Mouse (Mus musculus): ENCODE data around the gene Clasp1.
A peak's percentile ranks its signal among the peaks of the same experiment; 100 is the strongest.

DNA sequence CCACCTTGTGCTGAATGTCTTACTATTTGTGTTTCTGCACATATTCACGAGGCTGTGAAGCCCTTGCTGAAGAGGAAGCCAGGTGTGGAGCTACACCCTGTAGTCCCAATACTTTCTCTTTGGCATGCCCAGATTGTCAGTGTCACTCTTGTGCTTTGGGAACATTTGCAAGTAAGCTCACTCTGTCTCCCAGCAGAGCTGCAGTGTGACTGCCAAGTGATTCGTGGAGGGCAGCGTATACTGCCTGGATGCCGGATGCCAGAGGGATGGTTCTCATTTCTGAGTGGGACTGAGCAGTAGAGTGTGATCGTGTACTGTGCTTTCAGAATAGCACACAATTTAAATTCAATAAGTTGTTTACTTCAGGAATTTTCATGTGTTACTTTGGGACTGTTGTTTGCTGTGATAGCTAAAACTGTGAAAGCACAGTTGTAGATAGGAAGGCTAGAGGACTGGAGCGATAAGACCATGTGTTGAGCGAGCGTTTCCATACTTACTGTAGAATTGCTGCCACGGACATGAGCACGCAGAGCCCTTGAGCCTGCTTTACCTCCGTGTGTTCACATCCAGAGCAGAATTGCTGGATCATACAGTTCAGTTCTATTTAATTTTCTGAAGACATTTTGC, 68.5 kb downstream of the Clasp1 start:
- TF ChIP-seq RAD21 (IDR thresholded peaks at IDR 0.05; ENCODE audit: low read depth, low read length) (no peak), MXI1 (IDR thresholded peaks at IDR 0.05; ENCODE audit: low read depth, low read length) (0 out of 2 replicates have a peak, but pooled peaks have one; percentile 46), E2F4 (IDR thresholded peaks at IDR 0.05; ENCODE audit: insufficient replicate concordance, low read depth, low read length) (no peak), CHD1 (IDR thresholded peaks at IDR 0.05; ENCODE audit: low read depth, low read length) (no peak), ZNF384 (IDR thresholded peaks at IDR 0.05; ENCODE audit: low read depth, low read length) (no peak), TBP (conservative IDR thresholded peaks at IDR 0.05; ENCODE audit: low read depth, low read length) (no peak), POLR2A (IDR thresholded peaks at IDR 0.05; ENCODE audit: low read depth, low read length) (no peak), USF1 (IDR thresholded peaks at IDR 0.05; ENCODE audit: low read depth, low read length) (no peak), CTCF (conservative IDR thresholded peaks at IDR 0.05 in 1 of 2, IDR thresholded peaks at IDR 0.05 in 1 of 2; ENCODE audit: low read depth in 2 of 2, low read length in 2 of 2) (no peak)
